Mouse (Mus musculus) adrenal gland, postnatal 0 days (tissue): ENCODE results near the gene Snu13. TPM values are rescaled to one million over a fixed set of nuclear protein-coding genes. Genes with fewer than 3 reads are reported as not detected.

Experiments used
- polyA plus RNA-seq: library from polyadenylated mRNA; unstranded; fragments of >200 nt; fragmentation: Nextera tagmentation; extraction: Ambion mirVana; gene quantifications from 2 replicates; pipeline ENCODE4 v1.2.1, GENCODE M21; 2015

Gene Snu13
- polyA plus RNA-seq, result 171 and 189 TPM in 2 replicates

DNA sequence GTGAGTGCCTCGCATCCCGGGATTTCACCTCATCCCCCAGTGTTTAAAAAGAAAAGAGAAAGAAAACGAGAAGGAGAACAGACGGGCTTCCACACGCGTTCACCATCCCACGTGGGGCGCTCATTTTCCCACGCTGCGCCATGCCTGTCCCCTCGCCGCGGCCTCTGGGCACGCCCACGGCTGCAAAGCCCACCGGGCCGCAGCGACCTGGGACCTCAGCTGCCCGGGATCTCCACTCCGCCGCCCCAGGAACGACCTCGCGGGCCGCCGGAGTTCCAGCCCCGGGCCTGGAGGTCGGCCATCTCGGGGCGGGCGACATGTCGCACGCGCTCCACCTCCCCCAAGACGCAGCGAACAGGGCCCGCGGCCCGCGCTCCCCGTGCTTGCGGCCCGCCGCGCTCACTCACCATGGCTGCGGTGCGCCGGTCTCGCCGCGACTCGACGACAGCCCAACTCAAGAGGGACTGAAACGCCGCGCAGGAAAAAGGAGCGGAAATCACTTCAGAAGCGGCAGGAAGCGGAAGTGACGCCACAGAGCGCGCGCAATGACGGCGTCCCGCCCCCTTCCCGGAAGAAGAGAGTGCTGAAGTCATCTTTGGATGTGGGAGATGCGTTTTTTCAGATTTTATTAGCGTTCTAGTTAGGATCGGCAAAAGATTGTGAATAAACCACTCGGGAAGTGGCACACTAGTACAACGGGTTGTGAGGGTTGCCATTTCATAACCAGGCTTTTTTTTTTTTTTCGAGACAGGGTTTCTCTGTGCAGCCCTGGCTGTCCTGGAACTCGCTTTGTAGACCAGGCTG lies at the start of gene Snu13:
Snu13 (minus strand) TSS at position 519 of the 804 bp plus-strand sequence.

DNA sequence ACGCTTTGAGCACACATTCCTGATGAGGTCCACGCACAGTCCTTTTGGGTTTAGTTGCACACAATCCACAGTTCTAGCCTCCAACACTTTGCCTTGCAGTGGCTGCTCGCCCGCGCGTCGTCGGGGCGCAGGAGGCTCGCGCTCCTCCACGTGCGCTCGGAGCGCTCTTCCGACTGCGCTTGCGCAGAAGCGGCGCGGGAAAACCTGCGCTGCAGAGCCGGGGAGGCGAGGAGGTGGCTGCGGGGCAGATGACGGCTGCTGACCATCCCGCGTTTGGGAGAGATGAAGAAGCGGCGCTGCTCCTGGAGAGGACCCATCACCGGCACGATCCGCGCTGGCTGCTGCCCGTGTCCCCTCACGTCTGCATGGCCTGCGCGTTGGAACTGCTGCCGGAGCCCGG lies 22.5 kb upstream of the Snu13 start, which contains the start of gene Mei1:
Mei1 (plus strand) TSS at position 99 of the 400 bp plus-strand sequence.

DNA sequence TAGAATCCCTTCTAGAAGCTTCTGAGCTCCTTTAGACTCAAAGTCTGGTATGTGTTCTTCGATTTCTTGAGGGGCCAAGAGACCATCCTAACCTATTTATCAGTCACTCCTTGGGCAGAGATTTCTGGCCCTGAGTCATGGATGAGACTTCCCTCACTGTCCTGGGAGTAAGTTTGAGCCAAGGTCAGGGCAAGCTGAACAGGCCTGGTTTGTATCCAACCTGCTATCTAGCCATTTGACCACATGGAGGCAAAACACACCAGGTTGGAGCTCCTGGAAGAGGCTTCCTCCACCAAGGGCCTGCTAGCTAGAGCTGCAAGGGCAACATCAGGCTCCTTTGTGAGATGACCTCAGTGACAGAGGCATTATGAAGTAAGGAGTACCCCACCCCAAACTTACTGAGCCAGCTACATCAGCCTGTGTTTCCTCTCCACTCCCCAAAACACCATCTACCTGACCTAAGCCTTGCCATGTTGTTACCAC lies 11.4 kb upstream of the Snu13 start, which contains the start of gene 4930407I10Rik:
4930407I10Rik (plus strand) TSS at position 433 of the 483 bp plus-strand sequence.

DNA sequence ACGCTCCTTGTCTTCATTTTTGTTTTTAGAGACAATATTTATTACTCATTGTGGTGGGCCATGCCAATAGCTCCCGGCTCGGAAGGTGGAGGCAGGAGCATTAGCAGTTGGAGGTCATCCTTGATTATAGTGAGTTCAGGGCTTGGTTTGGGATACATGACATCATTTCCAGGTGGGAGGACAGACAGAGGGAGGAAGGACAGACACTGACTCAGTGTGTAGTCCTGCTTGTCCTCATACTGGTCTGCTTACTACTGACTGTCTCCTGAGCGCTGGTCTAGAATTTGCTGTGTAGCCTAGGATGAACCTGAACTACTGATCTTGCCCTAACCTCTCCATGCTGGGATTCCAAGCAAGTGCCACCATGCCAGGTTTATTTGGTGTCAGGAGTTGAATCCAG lies 13.6 kb downstream of the Snu13 start, which contains the start of gene Desi1:
Desi1 (minus strand) TSS at position 101 of the 400 bp plus-strand sequence.

Other genes with a start within 250 kb of the Snu13 start
- gene Tef, start 245.2 kb downstream of the Snu13 start, polyA plus RNA-seq, result 28.3 and 34.4 TPM in 2 replicates
- 19.7 and 22.3 TPM in 2 replicates for gene Tob2, start 188.8 kb downstream of the Snu13 start, polyA plus RNA-seq
- gene Phf5a, start 175.7 kb downstream of the Snu13 start, polyA plus RNA-seq, result 53.5 and 65.5 TPM in 2 replicates
- 101 and 150 TPM in 2 replicates for gene Aco2, start 175.3 kb downstream of the Snu13 start, polyA plus RNA-seq
- 57.3 and 83.5 TPM in 2 replicates for gene Polr3h, start 121.4 kb downstream of the Snu13 start, polyA plus RNA-seq
- gene Csdc2, start 110.8 kb downstream of the Snu13 start, polyA plus RNA-seq, result 31.4 and 48.3 TPM in 2 replicates
- gene Pmm1, start 86.7 kb downstream of the Snu13 start, polyA plus RNA-seq, result 89.3 and 111 TPM in 2 replicates
- not detected in 2 replicates for gene 1700029P11Rik, start 67.1 kb downstream of the Snu13 start, polyA plus RNA-seq
- gene Xrcc6, start 59.8 kb downstream of the Snu13 start, polyA plus RNA-seq, result 64.9 and 130 TPM in 2 replicates
- gene Desi1, start 13.7 kb downstream of the Snu13 start, polyA plus RNA-seq, result 28.6 and 66.0 TPM in 2 replicates
- not detected in 2 replicates for gene 4930407I10Rik, start 11.6 kb upstream of the Snu13 start, polyA plus RNA-seq
- not detected in 2 replicates for gene Mei1, start 22.4 kb upstream of the Snu13 start, polyA plus RNA-seq
- 5.3 and 5.7 TPM in 2 replicates for gene Ccdc134, start 80.3 kb upstream of the Snu13 start, polyA plus RNA-seq
- 53.9 and 76.2 TPM in 2 replicates for gene Srebf2, start 99.6 kb upstream of the Snu13 start, polyA plus RNA-seq
- gene Shisa8, start 165.2 kb upstream of the Snu13 start, polyA plus RNA-seq, result 0.25 and 0.27 TPM in 2 replicates
- 0.16 and 0.26 TPM in 2 replicates for gene Tnfrsf13c, start 176.8 kb upstream of the Snu13 start, polyA plus RNA-seq
- 24.4 and 24.9 TPM in 2 replicates for gene Cenpm, start 197.2 kb upstream of the Snu13 start, polyA plus RNA-seq
- gene 1500009C09Rik, start 204.8 kb upstream of the Snu13 start, polyA plus RNA-seq, result 0.25 and 0.44 TPM in 2 replicates
- 8.6 and 22.3 TPM in 2 replicates for gene Sept3, start 227.3 kb upstream of the Snu13 start, polyA plus RNA-seq